Mouse (Mus musculus) intestine, embryonic 16.5 days (tissue): ENCODE measurements around the gene Timm17b. TPM values are rescaled to one million over a fixed set of nuclear protein-coding genes. Genes with fewer than 3 reads are reported as not detected.
A peak's percentile ranks its signal among the peaks of the same experiment; 100 is the strongest.

ENCODE experiments used
- ATAC-seq: fragments of 200-750 bp; cut with Nextera tagmentation; 2 replicates; pipeline ENCODE4 v1.8.0; 2017; ENCODE audit warnings: moderate TSS enrichment, moderate library complexity
- H3K27ac ChIP-seq: fragments of 300-500 bp; sonication (generic); 2 replicates; pipeline ENCODE4 v1.5.1; 2014; ENCODE audit warnings: mild to moderate bottlenecking, low read length
- H3K27me3 ChIP-seq: fragments of 300-500 bp; sonication (generic); replicated peaks from 2 replicates; pipeline ENCODE4 v1.6.1; 2014; ENCODE audit warnings: low read length, control low read depth, mixed read lengths; ENCODE audit not compliant: control insufficient read depth, insufficient read depth
- H3K36me3 ChIP-seq: fragments of 300-500 bp; sonication (generic); 2 replicates; pipeline ENCODE4 v1.6.1; 2014; ENCODE audit warnings: low read length, control low read depth; ENCODE audit not compliant: control insufficient read depth, insufficient read depth
- H3K4me1 ChIP-seq: fragments of 300-500 bp; sonication (generic); 2 replicates; pipeline ENCODE4 v1.6.1; 2014; ENCODE audit warnings: low read length, control low read depth, mixed read lengths; ENCODE audit not compliant: control insufficient read depth, insufficient read depth
- H3K4me2 ChIP-seq: fragments of 300-500 bp; sonication (generic); 2 replicates; pipeline ENCODE4 v1.6.1; 2014; ENCODE audit warnings: low read depth, low read length, control low read depth
- H3K4me3 ChIP-seq: fragments of 300-500 bp; sonication (generic); 2 replicates; pipeline ENCODE4 v1.5.1; 2014; ENCODE audit warnings: mild to moderate bottlenecking, low read length
- H3K9ac ChIP-seq: fragments of 300-500 bp; sonication (generic); 2 replicates; pipeline ENCODE4 v1.6.1; 2014; ENCODE audit warnings: low read depth, low read length
- H3K9me3 ChIP-seq: fragments of 300-500 bp; sonication (generic); 2 replicates; pipeline ENCODE4 v1.6.1; 2016; ENCODE audit warnings: low read length, control low read depth; ENCODE audit not compliant: control insufficient read depth
- WGBS: fragments of 180-500 bp; shearing (Covaris S2); extraction: QIAGEN DNeasy Blood & Tissue Kit; methylation state at CpG from one replicate; pipeline ENCODE4 v1.1.7; 2014; 5-methylcytosine and 5-hydroxymethylcytosine counted together
- polyA plus RNA-seq: library from polyadenylated mRNA; unstranded; fragments of >200 nt; fragmentation: Nextera tagmentation; extraction: Ambion mirVana; gene quantifications from 2 replicates; pipeline ENCODE4 v1.2.1, GENCODE M21; 2015

The Timm17b gene
- polyA plus RNA-seq, 1 experiment from 2014 or later, result 141 TPM

GRCm38 (mm10) chrX:7937667-7938066 is 38.5 kb downstream of the Timm17b start:
- Histone ChIP-seq H3K4me1 (no peaks in the 10 kb centered on the region), H3K9ac (no peak overlapping the region), H3K9me3 (no peaks in the 10 kb centered on the region), H3K27ac (no peak overlapping the region), H3K36me3 (no peaks in the 10 kb centered on the region), H3K27me3 (no peaks in the 10 kb centered on the region), H3K4me3 (no peak overlapping the region), H3K4me2 (no peak overlapping the region)
- ATAC-seq, result no peak
- 86% methylated on average over 6 of the region's 6 CpGs for WGBS

GRCm38 (mm10) chrX:7945618-7946017 is 46.5 kb downstream of the Timm17b start:
- H3K9me3 ChIP-seq, result no peaks in the 10 kb centered on the region
- no peak overlapping the region for H3K4me2 ChIP-seq
- no peak overlapping the region for H3K4me3 ChIP-seq
- H3K27me3 ChIP-seq, result no peaks in the 10 kb centered on the region
- no peak for ATAC-seq
- no peaks in the 10 kb centered on the region for H3K4me1 ChIP-seq
- no peak overlapping the region for H3K9ac ChIP-seq
- no peaks in the 10 kb centered on the region for H3K36me3 ChIP-seq
- H3K27ac ChIP-seq, result no peak overlapping the region
- 72% methylated on average over 8 of the region's 8 CpGs for WGBS

- WGBS, result 18% methylated on average over 37 of the region's 37 CpGs
- Histone ChIP-seq H3K4me3 (peak within 1 kb of the TSS; percentile 57), H3K4me1 (no peaks in the 10 kb centered on the region), H3K27ac (no peak within 1 kb of the TSS), H3K36me3 (no peaks in the 10 kb centered on the region), H3K27me3 (no peaks in the 10 kb centered on the region), H3K9me3 (no peaks in the 10 kb centered on the region), H3K4me2 (peak within 1 kb of the TSS; percentile 59), H3K9ac (peak within 1 kb of the TSS; percentile 67)
- ATAC-seq, result peak; percentile 54
Measured at GRCm38 (mm10) chrX:7947108-7947899, 48.1 kb downstream of the Timm17b start, which contains the start of gene Hdac6. Gene Hdac6 (minus strand): TSS chrX:7947889.

- 15% methylated on average over 38 of the region's 38 CpGs for WGBS
- peak overlapping the region; percentile 67 for H3K9ac ChIP-seq
- peak overlapping the region; percentile 55 for H3K4me2 ChIP-seq
- H3K4me1 ChIP-seq, result no peaks in the 10 kb centered on the region
- H3K27ac ChIP-seq, result no peak overlapping the region
- H3K36me3 ChIP-seq, result no peaks in the 10 kb centered on the region
- no peaks in the 10 kb centered on the region for H3K9me3 ChIP-seq
- H3K4me3 ChIP-seq, result peak overlapping the region; percentile 57
- no peaks in the 10 kb centered on the region for H3K27me3 ChIP-seq
- peak; percentile 99 for ATAC-seq
Measured at GRCm38 (mm10) chrX:7947900-7948492, 48.8 kb downstream of the Timm17b start.

- 87% methylated on average over 7 of the region's 7 CpGs for WGBS
- ATAC-seq, result no peak
- Histone ChIP-seq H3K9ac (no peak overlapping the region), H3K9me3 (no peaks in the 10 kb centered on the region), H3K27ac (no peak overlapping the region), H3K4me1 (no peaks in the 10 kb centered on the region), H3K36me3 (no peaks in the 10 kb centered on the region), H3K4me2 (no peak overlapping the region), H3K27me3 (no peaks in the 10 kb centered on the region), H3K4me3 (no peak overlapping the region)
Measured at GRCm38 (mm10) chrX:7950091-7950490, 50.9 kb downstream of the Timm17b start.

Other genes starting within 250 kb of the Timm17b start
- 7.6 TPM in 2 replicates for gene Prickle3, start 242.1 kb upstream of the Timm17b start, polyA plus RNA-seq
- 187 and 205 TPM in 2 replicates for gene Plp2, start 228.0 kb upstream of the Timm17b start, polyA plus RNA-seq
- gene Magix, start 218.1 kb upstream of the Timm17b start, polyA plus RNA-seq, result 0.71 and 0.93 TPM in 2 replicates
- gene Gpkow, start 202.2 kb upstream of the Timm17b start, polyA plus RNA-seq, result 28.0 and 29.5 TPM in 2 replicates
- gene Wdr45, start 185.0 kb upstream of the Timm17b start, polyA plus RNA-seq, result 25.8 and 26.6 TPM in 2 replicates
- 0.37 TPM in 1 of 2 replicates, not detected in the other for gene Gm45208, start 177.1 kb upstream of the Timm17b start, polyA plus RNA-seq
- 59.7 and 60.8 TPM in 2 replicates for gene Praf2, start 170.9 kb upstream of the Timm17b start, polyA plus RNA-seq
- 9.2 and 12.0 TPM in 2 replicates for gene Ccdc120, start 148.5 kb upstream of the Timm17b start, polyA plus RNA-seq
- gene Tfe3, start 136.8 kb upstream of the Timm17b start, polyA plus RNA-seq, result 19.2 and 21.2 TPM in 2 replicates
- 36.6 and 37.5 TPM in 2 replicates for gene Gripap1, start 109.6 kb upstream of the Timm17b start, polyA plus RNA-seq
- gene Kcnd1, start 77.1 kb upstream of the Timm17b start, polyA plus RNA-seq, result 1.2 and 1.3 TPM in 2 replicates
- gene Otud5, start 58.0 kb upstream of the Timm17b start, polyA plus RNA-seq, result 25.9 and 27.7 TPM in 2 replicates
- gene Pim2, start 21.1 kb upstream of the Timm17b start, polyA plus RNA-seq, result 13.6 and 15.3 TPM in 2 replicates
- 46.5 and 50.8 TPM in 2 replicates for gene Slc35a2, start 15.3 kb upstream of the Timm17b start, polyA plus RNA-seq
- gene Pqbp1, start 88 bp upstream of the Timm17b start, polyA plus RNA-seq, result 95.3 and 101 TPM in 2 replicates
- not detected in 2 replicates for gene Gm10491, start 8.5 kb downstream of the Timm17b start, polyA plus RNA-seq
- not detected in 2 replicates for gene Gm10490, start 10.2 kb downstream of the Timm17b start, polyA plus RNA-seq
- 10.6 and 10.7 TPM in 2 replicates for gene Pcsk1n, start 20.5 kb downstream of the Timm17b start, polyA plus RNA-seq
- gene Eras, start 29.2 kb downstream of the Timm17b start, polyA plus RNA-seq, result not detected in 2 replicates
- 16.8 and 17.3 TPM in 2 replicates for gene Hdac6, start 48.5 kb downstream of the Timm17b start, polyA plus RNA-seq
- gene Gata1, start 78.7 kb downstream of the Timm17b start, polyA plus RNA-seq, result 0.93 and 2.5 TPM in 2 replicates
- gene Glod5, start 119.1 kb downstream of the Timm17b start, polyA plus RNA-seq, result 8.8 and 12.7 TPM in 2 replicates
- 36.7 and 43.7 TPM in 2 replicates for gene Suv39h1, start 175.4 kb downstream of the Timm17b start, polyA plus RNA-seq
- gene Was, start 191.1 kb downstream of the Timm17b start, polyA plus RNA-seq, result 0.61 and 0.87 TPM in 2 replicates
- gene Wdr13, start 233.5 kb downstream of the Timm17b start, polyA plus RNA-seq, result 19.8 and 22.3 TPM in 2 replicates
- gene Rbm3, start 246.5 kb downstream of the Timm17b start, polyA plus RNA-seq, result 372 and 405 TPM in 2 replicates